Mouse (Mus musculus): ENCODE results near the gene Ccdc58.
"Not testable (repeated sequence)": the region's sequence is repeated elsewhere in the genome, so short reads cannot be mapped to it uniquely, and the experiment has no call there.

- not testable (repeated sequence) for TF ChIP-seq POLR2A (IDR thresholded peaks at IDR 0.05; ENCODE audit: borderline replicate concordance, insufficient read depth, low read length); CTCF (IDR thresholded peaks at IDR 0.05; ENCODE audit: borderline replicate concordance, insufficient read depth, low read depth, low read length)
Observed at GRCm38 (mm10) chr16:36062534-36062933, 9.0 kb upstream of the Ccdc58 start.
